Mouse (Mus musculus) cerebellum, adult 18-20 months (tissue): Measurements from ENCODE around the gene Gja5.
"Not testable (repeated sequence)": the region's sequence is repeated elsewhere in the genome, so short reads cannot be mapped to it uniquely, and the experiment has no call there.

ENCODE experiments used
- DNase-seq, 2 experiments: peaks; one replicate each; pipeline ENCODE4 v3.0.0; 2021

Gja5 gene

DNA sequence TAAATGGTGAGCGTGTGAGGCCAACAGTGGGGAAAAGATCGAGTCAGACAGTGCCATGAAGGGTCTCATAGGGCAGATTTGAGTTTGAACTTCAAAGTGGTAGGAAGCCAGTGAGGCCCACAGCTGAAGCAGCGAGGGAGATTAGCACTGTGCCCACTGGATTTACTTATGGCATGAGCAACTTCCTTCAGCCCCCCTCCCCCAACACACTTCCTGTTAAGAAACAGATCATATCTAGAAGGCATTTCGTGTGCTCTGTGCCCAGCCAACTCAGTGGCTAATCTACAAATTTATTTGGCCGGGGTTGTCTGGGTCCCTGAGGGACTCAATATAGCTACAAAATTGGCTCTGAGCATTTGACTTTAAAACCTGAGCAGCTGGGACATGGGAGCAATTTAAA lies 139.7 kb downstream of the Gja5 start:
- DNase-seq = no peak

DNA sequence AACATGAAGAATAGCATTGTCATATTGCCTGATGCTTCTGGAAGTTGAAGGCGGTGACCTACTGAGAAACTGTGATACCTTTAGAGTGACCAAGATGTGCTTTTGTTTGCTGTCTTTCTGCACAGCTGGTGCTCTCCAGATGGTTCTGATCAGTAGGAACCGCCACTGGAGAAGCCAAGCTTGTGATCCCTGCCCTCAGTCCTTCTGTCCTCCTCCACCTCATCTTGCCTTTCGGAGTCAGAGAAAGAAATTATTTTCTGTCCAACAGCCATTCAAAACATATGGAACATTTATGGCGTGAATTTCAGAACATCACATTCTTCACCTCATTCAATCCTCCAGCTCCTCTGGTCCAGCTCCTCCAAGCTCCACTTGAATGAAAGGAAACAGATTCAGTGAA lies 143.3 kb downstream of the Gja5 start:
- no peak for DNase-seq

DNA sequence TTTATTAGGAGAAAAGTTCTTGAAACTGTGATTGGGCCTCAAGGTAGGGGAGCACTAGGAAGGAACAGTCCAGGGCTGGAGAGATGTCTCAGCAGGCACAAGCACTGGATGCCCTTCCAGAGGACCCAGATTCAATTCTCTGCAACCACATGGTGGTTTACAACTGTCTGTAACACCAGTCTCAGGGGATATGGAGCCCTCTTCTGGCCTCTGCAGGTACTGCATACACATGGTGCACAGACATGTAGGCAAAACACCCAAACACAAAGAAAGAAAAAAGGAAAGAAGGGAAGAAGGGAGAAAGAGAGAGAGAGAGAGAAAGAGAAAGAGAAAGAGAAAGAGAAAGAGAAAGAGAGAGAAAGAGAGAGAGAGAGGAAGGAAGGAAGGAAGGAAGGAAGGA lies 143.9 kb downstream of the Gja5 start:
- DNase-seq = no peak

DNA sequence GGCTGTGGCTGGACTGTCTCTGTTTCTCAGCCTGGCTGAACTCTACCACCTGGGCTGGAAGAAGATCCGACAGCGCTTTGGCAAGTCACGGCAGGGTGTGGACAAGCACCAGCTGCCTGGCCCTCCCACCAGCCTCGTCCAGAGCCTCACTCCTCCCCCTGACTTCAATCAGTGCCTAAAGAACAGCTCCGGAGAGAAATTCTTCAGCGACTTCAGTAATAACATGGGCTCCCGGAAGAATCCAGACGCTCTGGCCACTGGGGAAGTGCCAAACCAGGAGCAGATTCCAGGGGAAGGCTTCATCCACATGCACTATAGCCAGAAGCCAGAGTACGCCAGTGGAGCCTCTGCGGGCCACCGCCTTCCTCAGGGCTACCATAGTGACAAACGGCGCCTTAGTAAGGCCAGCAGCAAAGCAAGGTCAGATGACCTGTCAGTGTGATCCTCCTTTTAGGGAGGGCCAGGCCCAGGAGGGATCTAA lies 146.8 kb downstream of the Gja5 start:
- DNase-seq = no peak

DNA sequence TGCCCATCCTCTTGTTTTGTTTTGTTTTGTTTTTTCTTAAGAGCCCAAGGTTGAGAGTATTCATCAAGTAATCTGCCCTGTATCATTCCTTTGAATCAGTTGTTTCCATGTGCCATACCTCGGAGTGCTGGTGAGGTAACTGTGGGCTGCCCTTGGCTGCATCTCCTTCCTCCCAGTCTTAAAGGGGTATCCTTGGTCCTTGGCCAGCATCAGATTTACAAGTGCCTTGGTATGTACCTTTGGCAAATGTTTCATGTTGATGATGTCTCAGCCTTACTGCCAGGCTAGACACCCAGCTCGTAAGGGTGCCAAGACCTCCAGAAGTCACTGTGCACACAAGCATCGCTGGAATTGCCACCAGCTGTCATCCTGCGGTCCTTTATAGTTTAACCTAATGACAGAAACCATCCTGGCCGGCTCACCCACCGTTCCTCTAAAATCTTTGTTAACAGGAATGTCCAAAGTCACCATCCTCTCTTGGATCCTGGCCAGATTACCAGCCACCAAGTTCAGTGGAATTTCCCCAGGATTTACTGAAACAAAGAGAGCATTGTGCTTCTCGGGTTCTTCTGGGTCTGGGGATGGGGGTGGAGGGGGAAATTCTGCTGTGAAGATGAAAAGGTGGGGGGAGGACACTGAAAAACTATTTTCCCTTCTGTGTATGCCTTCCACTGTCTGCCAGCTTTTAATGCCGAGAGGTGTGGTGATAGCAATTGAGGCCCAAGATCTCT lies 147.7 kb downstream of the Gja5 start:
- DNase-seq = no peak

DNA sequence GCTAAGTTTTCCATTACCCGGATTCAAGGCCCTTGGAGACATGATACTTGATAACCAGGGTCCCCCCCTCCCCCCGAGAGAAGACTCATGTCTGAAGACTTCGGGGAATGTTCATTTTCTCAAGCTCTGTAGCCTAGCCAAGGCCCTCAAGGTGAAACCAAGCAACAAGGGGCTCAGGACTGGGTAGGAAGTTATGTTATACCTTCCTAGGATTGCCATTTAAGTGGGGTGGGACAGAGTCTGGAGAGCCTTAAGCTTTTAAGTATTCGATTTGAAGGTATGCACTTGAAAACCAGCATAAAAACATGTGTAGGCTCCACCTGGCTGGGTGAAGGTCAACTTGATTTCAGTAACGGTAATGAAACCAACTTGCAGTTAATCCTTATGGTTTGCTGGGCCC lies 154.2 kb downstream of the Gja5 start:
- no peak for DNase-seq

DNA sequence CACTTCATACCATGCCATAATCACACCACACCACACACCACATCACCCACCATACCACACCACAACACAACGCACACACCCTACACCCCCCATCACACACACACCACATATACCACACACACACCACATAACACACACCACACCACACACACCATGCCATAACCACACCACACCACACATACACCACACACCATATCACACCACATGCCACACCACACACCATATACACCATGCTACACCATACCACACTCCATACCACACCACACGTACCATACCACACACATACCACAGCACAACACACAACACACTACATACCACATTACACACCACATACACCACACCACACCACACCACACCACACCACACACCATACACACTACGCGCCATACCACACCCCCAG lies 155.6 kb downstream of the Gja5 start:
- no peak for DNase-seq

DNA sequence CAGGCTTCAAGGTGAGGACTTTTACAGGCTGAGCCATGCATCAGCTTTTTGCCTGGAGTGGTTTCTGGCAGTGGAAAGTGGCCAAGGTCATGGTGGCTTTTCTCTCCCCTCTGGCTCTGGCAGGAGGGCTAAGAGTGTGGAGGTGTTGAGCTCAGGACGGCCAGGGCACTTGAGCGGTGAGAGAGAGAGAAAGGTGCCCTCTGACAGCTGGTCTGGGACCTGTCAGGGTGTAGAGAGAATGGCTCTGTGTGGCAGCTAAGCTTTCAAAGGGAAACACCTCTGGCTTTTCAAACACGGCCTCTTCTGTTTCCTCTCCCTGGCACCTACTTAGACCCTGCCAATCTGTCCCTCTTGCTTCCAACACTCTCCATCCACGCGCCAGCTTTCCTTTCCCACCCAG lies 158.3 kb downstream of the Gja5 start:
- DNase-seq = no peak

DNA sequence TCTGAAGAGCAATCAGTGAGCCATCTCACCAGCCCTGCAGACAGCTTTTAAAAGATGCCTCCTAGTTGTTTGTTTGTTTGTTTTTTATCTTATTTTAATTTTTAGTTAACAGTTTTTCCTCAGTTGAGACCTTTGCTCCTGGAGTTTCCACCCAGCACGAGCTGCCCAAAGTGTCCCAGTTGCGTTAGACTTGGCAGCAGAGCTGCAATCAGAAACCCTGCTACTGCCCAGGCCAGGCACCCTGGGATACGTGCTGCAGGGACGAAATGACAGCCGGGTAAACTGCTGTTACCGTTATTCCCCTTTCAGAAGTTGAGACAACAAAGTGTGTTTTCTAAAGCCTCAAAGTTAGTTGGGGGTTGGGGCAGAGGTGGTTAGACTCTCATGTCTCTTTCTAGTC lies 159.6 kb downstream of the Gja5 start:
- no peak for DNase-seq

DNA sequence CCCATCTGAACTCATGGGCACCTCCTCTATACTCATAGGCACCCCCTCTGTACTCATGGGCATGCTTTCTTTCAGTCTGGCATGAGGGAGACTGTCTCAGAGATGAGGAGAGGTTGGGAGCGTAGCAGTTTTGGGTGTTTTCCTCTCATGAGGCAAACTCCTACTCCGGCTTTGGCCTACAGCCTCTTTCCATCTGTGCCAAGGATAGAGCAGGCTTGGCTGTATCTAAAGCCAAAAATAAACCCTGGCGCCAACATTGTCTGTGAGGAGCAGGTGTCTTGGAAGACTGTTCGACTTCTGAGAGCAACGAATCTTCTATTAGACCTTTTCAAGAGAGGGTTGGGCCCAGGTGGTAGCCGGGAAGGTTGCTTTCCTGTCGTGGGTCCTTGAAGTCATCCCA lies 165.1 kb downstream of the Gja5 start:
- DNase-seq = peak; percentile 43 to 69

DNA sequence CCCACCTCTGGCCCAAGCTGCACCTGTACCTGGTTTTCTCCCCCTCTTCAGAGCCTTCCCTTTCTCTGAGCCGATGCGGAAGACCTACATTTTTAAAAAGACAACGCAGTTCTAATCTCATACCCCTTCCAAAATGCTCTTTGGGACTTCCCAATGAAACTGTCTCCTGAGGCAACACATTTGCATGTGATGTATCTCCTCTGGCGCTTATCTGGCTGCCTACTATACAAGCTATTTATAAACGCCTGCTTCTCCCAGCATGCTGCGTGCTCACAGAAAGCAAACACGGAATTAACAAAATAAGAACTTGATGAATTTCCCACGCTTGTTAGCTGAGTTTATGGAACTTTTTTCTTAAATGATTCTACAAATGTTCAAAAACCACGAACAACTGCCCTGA lies 167.4 kb downstream of the Gja5 start:
- DNase-seq = not testable (repeated sequence)

DNA sequence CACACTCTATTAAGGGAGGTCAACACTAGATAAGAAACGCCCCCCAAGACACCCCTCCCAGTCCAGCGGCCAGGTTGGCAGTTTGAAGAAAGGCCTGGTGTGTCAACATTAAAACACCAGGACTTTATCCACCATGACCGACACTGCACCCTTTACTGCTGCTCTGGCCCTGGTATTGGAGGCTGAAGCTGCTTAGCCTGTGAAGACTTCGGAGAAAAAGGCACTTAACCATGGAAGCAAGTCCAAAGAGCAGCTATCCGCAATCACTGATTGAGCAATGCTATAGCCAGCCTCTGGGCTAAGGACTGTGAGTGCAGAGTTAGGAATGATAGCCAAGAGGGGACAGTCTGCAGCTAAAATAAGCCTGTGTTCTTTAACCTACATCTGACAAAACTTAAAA lies 167.9 kb downstream of the Gja5 start:
- DNase-seq = not testable (repeated sequence)

DNA sequence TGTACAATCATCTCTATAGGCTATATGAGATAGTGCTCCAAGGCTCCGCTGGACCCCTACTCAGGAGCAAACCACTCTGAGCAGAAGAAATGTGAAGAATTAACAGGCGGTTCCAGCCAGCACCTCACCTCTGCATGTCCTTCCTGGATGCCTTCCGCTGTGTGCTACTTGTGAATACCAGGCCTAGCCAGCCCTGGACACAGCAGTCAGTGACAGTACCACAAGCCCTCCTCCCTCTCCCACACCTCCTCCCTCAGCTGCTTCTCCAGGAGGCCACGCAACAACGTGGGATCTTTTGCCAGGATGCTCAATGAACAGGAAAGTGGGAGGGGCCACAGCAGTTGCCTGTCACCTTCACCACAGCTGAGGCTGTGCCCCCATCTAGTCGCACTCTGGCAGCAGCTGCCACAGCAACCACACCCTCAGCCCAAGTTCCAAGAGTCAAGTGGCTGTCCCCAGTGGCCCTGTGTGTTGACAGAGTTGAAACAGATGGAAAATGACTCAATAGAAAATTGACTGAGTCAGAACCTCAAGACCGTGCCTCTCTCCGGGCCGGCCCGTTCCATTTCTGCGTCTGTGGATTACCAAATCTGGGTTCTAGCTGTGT lies 171.4 kb downstream of the Gja5 start:
- DNase-seq = not testable (repeated sequence)

DNA sequence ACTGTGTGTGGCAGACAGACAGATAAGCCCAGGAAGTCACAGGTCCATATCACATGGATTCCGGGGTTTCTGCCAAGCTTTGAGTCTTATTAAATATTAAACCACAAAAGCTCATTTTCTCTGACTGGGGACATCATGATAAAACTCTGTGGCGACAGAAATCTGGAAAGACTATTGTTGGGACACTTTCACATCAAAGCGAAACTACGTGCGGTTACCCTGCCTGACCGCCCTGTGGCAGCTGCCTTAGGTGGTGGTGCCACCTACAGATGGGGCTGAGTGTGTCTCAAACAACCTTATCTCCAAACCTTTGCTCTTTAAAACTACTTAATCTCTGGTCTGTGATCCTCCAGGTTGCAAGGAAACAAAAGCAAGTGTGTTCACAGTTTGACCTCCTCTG lies 171.9 kb downstream of the Gja5 start:
- peak; percentile 57 to 62 for DNase-seq

DNA sequence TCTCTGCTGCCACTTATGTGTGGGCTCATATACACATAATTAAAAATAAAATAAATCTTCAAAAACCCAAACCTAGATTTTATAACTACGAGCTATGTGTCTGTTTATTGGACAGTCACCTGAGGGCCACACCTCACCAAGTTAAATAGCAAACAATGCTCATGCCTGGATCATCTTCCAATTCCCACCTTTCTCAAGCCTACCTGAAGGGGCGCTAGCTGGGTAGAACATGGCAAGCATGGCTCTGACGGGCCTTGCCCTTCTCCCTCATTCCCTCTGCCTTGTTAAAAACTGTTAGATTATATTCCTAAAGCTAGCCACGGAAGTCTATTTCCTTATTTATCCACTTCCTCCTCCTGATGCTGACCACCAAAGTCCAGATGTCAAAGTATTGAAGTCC lies 173.9 kb downstream of the Gja5 start:
- DNase-seq = no peak

DNA sequence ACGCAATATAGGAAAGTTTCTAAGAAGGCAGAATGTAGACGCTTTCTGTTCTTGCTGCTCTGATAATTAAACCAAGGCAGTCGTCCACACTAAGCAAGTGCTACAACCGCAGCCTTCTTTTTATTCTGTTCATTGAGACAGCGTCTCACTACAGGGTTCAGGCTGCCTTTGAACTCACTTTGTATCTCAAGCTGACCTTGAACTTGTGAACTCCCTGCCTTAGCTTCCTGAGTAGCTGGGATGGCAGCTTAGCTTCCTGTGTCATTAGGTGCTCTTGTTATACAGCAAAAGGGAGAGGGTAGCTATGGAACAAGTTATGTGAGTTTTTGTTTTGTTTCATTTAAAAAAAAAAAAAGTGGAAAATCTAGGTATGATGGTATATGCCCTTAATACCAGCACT lies 177.7 kb downstream of the Gja5 start:
- DNase-seq = no peak

DNA sequence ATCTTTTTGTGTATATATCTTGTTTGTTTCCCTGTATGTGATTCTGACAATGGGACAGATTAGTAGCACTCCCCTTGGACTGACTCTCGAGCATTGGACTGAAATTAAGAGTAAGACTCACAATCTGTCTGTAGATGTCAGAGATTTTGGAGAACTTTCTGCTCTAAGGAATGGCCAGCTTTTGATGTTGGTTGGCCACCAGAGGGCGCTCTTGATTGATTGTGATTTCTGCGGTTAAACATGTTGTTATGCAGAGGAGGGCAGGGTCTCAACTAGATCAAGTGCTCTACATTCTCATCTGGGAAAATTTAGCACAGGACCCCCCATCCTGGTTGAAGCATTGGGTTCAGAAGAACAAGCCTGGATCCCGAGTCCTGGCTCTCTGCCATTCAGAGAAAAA lies 182.8 kb downstream of the Gja5 start:
- DNase-seq = no peak

DNA sequence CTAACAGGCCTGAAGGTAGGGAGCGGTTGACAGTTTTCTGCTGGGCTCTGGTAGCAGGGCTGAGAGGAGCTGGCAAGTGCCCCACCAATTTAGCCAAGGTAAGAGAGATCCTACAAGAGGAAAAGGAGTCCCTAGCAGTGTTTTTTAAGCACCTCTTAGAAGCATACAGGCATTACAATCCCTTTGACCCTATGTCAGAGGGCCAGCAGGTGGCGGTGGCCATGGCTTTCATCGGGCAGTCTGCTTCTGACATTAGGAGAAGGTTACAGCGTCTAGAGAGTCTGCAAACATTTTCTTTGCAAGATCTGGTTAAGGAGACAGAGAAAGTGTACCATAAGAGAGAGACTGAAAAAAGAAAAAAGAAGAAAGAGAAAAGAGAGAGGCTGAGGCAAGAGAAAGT lies 183.8 kb downstream of the Gja5 start:
- not testable (repeated sequence) for DNase-seq

DNA sequence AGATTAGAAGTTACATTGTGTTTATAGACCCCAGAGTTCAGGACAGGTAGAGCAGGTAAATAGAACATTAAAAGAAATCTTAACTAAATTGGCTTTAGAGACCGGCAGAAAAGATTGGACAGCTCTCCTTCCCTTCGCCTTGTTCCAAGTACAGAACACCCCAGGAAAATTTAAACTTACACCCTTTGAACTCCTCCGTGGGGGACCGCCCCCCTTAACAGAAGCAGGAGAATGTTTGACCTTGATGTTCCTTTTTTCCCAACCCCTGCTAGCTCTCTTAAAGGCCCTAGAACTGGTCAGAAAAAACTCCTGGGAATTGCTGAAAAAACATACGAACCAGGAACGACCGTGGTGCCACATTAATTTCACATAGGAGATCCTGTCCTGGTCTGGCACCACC lies 187.5 kb downstream of the Gja5 start:
- not testable (repeated sequence) for DNase-seq

DNA sequence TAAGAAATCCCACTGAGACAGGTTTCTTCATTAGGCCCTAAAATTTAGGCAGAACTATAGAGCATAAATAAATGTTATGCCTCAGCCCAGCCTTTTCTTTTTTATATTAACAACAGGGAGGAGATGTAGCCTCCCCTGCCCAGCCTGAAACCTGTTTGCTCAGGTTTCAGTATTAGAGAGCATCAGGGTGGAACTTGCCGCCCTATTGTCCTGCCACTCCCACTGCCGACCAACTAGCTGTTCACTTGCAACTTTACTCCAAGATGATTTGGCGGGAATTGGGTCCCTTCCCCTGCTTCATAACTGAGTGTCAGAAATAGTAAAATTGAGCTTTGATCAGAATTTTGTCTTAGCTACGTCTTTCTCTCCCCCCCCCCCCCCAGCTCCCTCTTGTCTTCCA lies 192.2 kb downstream of the Gja5 start:
- not testable (repeated sequence) for DNase-seq

DNA sequence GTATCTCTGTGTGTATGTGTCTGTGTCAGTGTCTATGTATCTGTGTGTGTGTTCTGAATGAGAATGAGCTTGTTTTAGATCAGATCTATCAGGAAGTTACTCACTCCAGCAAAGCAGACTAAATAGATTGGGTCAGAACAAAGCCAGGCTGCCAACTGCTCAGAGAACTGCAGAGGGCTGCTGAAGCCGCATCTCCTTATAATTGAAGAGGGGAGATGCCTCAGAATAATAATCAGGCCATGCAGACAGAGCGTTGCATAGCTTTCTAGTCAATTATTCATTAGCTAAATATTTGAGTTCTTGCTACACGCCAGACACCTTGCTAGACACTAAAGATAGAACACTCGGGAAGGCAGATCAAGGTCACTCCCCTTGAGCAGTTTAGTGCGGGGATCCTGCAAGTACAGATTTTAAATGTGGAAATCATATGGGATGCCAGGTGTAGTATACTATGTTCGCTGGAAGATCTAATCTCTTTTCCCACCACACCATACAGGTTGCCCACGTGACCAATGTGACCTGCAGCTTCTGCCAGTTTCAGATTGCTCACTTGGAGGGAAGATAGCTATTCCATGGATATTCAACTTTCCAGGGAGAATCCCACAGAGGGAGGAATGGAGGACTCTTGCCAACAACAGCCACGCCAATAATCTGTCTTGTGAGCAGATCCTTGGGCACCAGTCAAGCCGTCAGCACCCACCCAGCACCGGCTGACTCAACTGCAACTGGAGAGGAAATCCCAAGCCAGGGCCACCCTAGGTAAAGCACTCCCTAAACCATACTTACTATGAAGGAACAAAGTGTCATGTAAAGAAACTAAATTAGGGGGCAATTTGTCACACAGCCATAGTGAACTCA lies 196.5 kb downstream of the Gja5 start:
- no peak for DNase-seq

DNA sequence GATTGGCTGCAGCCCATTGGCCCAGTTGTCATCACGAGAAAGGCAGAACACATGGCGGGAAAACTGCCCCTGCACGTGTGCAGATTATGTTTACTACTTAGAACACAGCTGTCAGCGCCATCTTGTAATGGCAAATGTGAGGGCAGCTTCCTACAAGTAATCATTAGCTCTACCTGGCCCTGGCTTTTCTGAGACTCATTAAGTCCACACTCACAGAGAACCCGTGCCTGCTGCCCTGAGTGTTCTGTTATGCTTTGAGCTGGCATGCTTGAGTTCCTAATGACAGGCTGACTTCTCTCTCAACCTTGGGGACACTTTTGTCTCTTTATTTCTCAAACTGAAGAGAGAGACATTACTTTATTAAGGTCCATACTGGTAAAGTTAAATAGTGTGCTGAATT lies 199.5 kb downstream of the Gja5 start:
- DNase-seq = not testable (repeated sequence)

DNA sequence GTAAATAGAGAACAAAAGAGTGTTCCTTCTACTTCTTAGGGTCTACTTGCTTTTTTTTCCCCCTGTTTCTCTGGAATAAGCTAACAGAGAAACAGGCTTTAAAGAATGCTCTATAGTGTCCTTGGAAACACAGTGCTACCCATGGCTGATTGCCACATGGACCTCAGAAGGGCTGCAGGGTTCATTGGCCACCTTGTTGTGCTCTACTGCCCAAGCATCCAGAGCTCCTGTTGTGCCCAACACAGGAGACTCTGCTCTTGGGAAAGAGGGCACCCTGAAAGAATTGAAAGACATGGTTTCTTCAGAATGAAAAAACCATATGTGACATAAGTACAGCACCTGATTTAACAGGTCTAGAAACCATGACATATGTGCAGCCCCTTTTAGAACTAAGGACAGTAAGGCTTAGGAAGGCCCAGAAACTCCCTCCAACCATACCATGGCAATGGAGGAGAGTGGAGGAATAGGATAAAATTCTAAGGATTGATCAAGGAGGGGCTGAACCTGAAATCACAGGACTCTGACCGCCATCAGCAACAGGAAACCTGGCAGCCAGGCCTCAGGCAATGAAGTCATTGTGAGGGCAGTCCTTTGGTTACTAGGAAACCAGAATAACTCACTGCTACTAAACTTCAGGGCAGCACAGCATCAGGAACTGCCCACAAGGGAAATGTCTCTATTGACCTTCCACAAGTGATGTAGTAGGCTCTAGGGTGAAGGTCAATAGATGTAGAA lies 200.4 kb downstream of the Gja5 start:
- DNase-seq = no peak
